Mouse (Mus musculus) heart, embryonic 13.5 days (tissue): ENCODE results near the gene Fam167b. TPM values are rescaled to one million over a fixed set of nuclear protein-coding genes. Genes with fewer than 3 reads are reported as not detected.

Experiments
- ATAC-seq: fragments of 200-750 bp; cut with Nextera tagmentation; 2 replicates; pipeline ENCODE4 v1.8.0; 2017; ENCODE audit warnings: moderate TSS enrichment; ENCODE audit not compliant: insufficient number of reproducible peaks, low FRiP score, low TSS enrichment; ENCODE audit errors: extremely low read depth
- H3K27ac ChIP-seq: fragments of 300-500 bp; sonication (generic); replicated peaks from 2 replicates; pipeline ENCODE4 v1.5.1; 2015; ENCODE audit warnings: moderate library complexity, mild to moderate bottlenecking, inconsistent platforms
- H3K27me3 ChIP-seq: fragments of 300-500 bp; sonication (generic); replicated peaks from 2 replicates; pipeline ENCODE4 v1.6.1; 2015; ENCODE audit warnings: mild to moderate bottlenecking, inconsistent platforms
- H3K36me3 ChIP-seq: fragments of 300-500 bp; sonication (generic); 2 replicates; pipeline ENCODE4 v1.6.1; 2015; ENCODE audit warnings: mild to moderate bottlenecking, inconsistent platforms
- H3K4me1 ChIP-seq: fragments of 300-500 bp; sonication (generic); 2 replicates; pipeline ENCODE4 v1.6.1; 2015; ENCODE audit warnings: inconsistent platforms
- H3K4me2 ChIP-seq: fragments of 300-500 bp; sonication (generic); 2 replicates; pipeline ENCODE4 v1.6.1; 2015; ENCODE audit warnings: inconsistent platforms, mild to moderate bottlenecking, moderate library complexity
- H3K4me3 ChIP-seq: fragments of 300-500 bp; sonication (generic); 2 replicates; pipeline ENCODE4 v1.5.1; 2015; ENCODE audit warnings: moderate library complexity, mild to moderate bottlenecking, inconsistent platforms
- H3K9ac ChIP-seq: fragments of 300-500 bp; sonication (generic); 2 replicates; pipeline ENCODE4 v1.6.1; 2015; ENCODE audit warnings: inconsistent platforms, mild to moderate bottlenecking, moderate library complexity
- H3K9me3 ChIP-seq: fragments of 300-500 bp; sonication (generic); 2 replicates; pipeline ENCODE4 v1.6.1; 2016; ENCODE audit warnings: inconsistent platforms
- WGBS: fragments of 180-500 bp; shearing (Covaris S2); methylation state at CpG from one replicate; pipeline ENCODE4 v1.1.7; 2015; ENCODE audit warnings: mixed read lengths; 5-methylcytosine and 5-hydroxymethylcytosine counted together
- polyA plus RNA-seq: library from polyadenylated mRNA; unstranded; fragments of >200 nt; fragmentation: Nextera tagmentation; extraction: Ambion mirVana; gene quantifications from 2 replicates; pipeline ENCODE4 v1.2.1, GENCODE M21; 2015

Gene Fam167b
- polyA plus RNA-seq, 1 experiment from 2014 or later, result 4.7 TPM

DNA sequence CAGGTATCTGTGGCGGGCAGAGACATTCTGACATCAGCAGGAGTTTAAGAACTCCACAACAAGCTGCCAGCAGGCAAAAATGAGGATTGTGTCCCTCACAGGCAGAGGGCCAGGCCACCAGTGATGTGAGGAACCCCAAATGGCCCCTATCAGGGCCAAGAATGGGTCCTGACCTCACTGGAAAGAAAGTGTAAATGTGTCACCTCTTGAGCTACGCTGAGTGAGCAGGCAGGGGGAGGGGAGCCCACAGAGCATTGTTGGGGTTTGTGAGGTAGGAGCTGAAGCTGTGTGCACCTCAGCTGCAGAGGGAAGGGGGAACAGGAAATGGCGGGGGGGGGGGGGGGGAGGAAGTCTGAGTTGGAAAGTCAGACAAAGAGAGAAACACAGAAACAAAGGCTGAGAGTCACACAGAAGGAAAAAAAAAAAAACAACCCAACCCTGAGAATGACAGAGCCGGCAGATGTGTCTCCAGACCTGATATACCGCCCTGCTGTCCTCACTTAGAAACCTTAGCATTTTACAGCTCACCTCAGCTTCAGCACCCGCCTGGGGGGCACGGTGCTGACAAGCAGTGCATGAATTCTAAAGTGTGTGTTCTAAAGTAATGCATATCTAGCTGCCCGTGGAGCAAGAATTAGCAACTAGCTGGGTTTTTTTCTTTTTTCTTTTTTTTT lies 3.0 kb downstream of the Fam167b start:
- peaks cover 14% of the 10 kb centered on the region for H3K4me1 ChIP-seq
- no peaks in the 10 kb centered on the region for H3K36me3 ChIP-seq
- H3K27me3 ChIP-seq, result peaks cover 3% of the 10 kb centered on the region; the same call in 1 of the 2 replicates
- H3K9me3 ChIP-seq, result no peaks in the 10 kb centered on the region
- H3K27ac ChIP-seq, result peak overlapping the region; percentile 67
- H3K9ac ChIP-seq, result 0 out of 2 replicates have a peak overlapping the region, but pooled peaks have one; percentile 16
- H3K4me2 ChIP-seq, result peak overlapping the region; percentile 33; the same call in 1 of the 2 replicates
- WGBS, result 28% methylated on average over 7 of the region's 8 CpGs
- ATAC-seq, result no peak
- no peak overlapping the region for H3K4me3 ChIP-seq

DNA sequence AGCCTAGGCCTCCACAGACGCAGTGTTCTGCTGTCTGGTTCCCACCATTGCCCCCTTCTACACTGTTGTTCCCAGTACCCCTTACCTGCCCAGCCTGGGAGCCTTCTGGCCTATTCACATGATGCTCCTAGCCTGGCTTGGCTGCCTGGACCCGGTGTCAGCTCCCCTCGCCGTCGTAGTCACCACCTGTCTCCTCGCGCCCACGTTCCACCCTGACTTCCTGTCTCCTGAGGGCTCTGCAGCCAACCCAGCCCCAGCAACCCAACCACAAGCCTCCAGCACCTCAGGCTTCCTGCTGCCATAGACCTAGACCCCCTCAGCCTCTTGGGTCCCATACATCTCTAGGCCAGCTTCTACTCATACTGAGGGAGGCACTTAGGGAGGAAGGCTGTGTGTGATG lies 4.9 kb downstream of the Fam167b start, which contains the start of gene Lck:
Lck (minus strand) TSS at position 212 of the 400 bp plus-strand sequence.
- Histone ChIP-seq H3K9me3 (no peaks in the 10 kb centered on the region), H3K9ac (no peak within 1 kb of the TSS), H3K4me1 (peaks cover 13% of the 10 kb centered on the region), H3K4me2 (no peak within 1 kb of the TSS), H3K36me3 (no peaks in the 10 kb centered on the region), H3K4me3 (no peak within 1 kb of the TSS), H3K27ac (peak within 1 kb of the TSS; percentile 36), H3K27me3 (no peaks in the 10 kb centered on the region; the same call in 1 of the 2 replicates)
- ATAC-seq, result no peak
- 90% methylated on average over 8 of the region's 8 CpGs for WGBS

DNA sequence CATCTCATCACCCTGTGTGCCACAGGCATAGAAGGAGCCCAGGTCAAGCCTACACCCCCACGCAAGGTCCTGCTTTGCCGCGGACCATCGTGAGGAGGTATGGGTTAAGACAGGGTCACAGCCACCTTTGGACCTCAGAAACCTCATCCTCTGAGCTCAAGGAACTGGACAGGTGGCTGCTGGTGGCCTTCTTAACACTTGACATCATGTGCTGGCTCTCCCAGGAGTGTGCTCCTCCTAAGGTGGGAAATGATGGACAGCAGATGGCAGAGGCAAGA lies 5.3 kb downstream of the Fam167b start:
- H3K4me1 ChIP-seq, result peaks cover 13% of the 10 kb centered on the region
- no peak overlapping the region for H3K27ac ChIP-seq
- no peak overlapping the region for H3K4me2 ChIP-seq
- no peak overlapping the region for H3K4me3 ChIP-seq
- ATAC-seq, result no peak
- H3K36me3 ChIP-seq, result no peaks in the 10 kb centered on the region
- no peaks in the 10 kb centered on the region for H3K9me3 ChIP-seq
- no peaks in the 10 kb centered on the region for H3K27me3 ChIP-seq
- 83% methylated on average over 4 of the region's 4 CpGs for WGBS
- H3K9ac ChIP-seq, result no peak overlapping the region

DNA sequence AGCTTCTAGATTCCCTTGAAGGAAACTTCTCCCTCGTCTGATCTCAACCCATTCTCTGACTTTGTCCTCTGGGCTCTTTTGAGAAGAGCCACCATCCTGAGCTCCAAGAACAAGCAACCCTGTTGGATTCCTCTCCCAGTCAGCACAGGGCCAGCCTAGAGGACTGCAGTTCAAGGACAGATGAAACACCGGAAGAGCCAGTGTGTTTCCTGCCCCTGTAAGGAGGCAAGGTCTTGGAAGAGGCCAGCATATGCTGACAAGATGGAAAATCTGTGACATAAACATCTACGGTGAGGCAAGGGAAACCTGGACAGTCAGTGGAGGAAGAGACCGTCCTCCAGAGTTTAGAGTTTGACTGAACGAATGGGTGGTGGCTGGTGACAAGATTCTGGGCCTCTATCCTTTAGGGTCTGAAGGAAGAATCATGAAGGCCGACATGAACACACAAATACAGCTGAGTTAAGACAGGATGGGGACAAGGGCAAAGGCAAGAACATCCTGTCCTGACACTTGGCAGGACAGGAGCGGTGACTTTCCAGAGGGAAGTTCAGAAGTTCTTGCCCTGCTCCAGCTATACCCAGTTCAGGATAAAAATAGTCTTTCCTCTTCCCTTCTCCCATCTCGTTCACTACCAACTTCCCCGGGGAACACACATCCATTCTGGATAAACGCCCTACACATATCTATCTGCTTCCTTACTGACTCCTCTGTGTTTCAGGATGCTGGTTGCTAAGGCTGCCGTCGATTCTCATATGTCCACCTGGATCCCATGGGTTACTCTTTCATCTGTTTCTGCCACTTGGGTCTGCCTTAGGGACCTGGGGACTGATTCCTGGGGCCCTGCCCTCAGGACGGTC lies 5.9 kb downstream of the Fam167b start:
- ATAC-seq, result no peak
- H3K36me3 ChIP-seq, result no peaks in the 10 kb centered on the region
- no peak overlapping the region for H3K4me3 ChIP-seq
- H3K9ac ChIP-seq, result no peak overlapping the region
- 65% methylated on average over 13 of the region's 13 CpGs for WGBS
- H3K27me3 ChIP-seq, result no peaks in the 10 kb centered on the region
- no peaks in the 10 kb centered on the region for H3K9me3 ChIP-seq
- H3K4me2 ChIP-seq, result no peak overlapping the region
- peak overlapping the region; percentile 36 for H3K27ac ChIP-seq
- peaks cover 13% of the 10 kb centered on the region for H3K4me1 ChIP-seq

DNA sequence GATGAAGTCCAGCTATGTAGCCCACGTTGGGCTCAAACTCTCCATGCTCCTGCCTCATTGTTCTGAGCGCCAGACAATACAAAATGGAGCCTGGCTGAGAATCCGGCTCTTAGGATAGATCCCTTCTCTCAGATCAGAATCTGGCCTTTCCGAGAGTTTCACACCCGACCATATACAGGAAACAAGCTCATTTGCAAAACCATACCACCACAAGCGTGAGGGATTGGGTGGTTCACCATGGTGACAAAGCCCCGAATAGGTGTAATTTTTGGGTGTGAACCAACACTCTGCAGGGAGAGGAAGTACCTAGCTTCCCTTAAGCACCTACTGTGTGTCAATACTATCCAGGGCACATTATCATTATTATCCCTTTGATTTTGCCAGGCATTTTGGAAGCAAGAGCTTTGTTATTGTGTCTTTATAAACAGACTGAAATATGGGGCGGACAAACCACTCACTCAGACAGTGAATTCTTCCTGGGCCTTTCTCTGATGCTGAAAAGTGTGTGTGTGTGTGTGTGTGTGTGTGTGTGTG lies 6.7 kb downstream of the Fam167b start:
- WGBS, result 66% methylated on average over 8 of the region's 8 CpGs
- Histone ChIP-seq H3K4me1 (peaks cover 8% of the 10 kb centered on the region), H3K4me3 (no peak overlapping the region), H3K4me2 (no peak overlapping the region), H3K9me3 (no peaks in the 10 kb centered on the region), H3K9ac (no peak overlapping the region), H3K27ac (no peak overlapping the region), H3K27me3 (no peaks in the 10 kb centered on the region), H3K36me3 (no peaks in the 10 kb centered on the region)
- no peak for ATAC-seq

DNA sequence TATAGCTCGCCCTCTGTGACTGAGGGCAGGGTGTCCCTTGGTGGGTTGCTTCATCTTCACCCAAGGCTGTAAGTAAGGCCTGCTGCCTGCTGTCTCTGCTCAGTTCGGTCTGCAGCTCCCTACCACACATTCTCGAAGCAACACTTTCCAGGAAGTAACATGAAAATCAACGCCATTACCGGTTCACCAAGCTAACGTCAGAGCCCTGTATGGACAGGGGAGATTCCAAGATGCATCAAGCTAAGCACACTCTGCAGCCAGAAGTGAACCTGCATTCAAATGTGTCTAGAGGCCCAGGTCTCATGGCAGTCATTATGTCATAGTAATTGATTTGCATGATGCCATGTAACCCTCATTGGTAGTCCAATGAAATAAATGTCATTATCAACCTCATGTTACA lies 8.3 kb downstream of the Fam167b start:
- Histone ChIP-seq H3K4me2 (no peak overlapping the region), H3K27me3 (no peaks in the 10 kb centered on the region), H3K4me3 (no peak overlapping the region), H3K27ac (no peak overlapping the region), H3K4me1 (peaks cover 2% of the 10 kb centered on the region), H3K36me3 (no peaks in the 10 kb centered on the region), H3K9me3 (no peaks in the 10 kb centered on the region), H3K9ac (no peak overlapping the region)
- WGBS, result 80% methylated on average over 6 of the region's 6 CpGs
- ATAC-seq, result no peak

DNA sequence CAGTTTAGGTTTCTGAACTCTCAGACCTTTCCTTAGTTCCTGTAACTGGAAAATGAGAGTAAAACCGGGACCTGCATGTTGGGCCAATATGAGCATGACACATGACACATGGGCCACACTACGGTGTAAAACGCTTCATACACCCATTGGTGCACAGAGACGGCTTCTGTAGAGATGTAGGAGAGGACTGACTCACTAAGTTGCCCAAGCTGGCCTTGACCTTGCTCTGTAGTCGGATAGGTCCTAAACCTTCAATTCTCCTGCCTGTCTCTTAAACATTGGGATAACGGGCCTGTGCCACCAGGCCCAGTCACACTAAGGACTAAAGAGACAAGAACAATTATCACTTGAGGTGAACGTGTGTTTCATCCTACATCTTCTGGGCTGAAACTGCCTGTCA lies 10.0 kb downstream of the Fam167b start:
- Histone ChIP-seq H3K36me3 (no peaks in the 10 kb centered on the region), H3K4me3 (no peak overlapping the region), H3K27ac (no peak overlapping the region), H3K4me2 (no peak overlapping the region), H3K9me3 (no peaks in the 10 kb centered on the region), H3K4me1 (no peaks in the 10 kb centered on the region), H3K27me3 (no peaks in the 10 kb centered on the region), H3K9ac (no peak overlapping the region)
- WGBS, result 81% methylated on average over 7 of the region's 7 CpGs
- ATAC-seq, result no peak

DNA sequence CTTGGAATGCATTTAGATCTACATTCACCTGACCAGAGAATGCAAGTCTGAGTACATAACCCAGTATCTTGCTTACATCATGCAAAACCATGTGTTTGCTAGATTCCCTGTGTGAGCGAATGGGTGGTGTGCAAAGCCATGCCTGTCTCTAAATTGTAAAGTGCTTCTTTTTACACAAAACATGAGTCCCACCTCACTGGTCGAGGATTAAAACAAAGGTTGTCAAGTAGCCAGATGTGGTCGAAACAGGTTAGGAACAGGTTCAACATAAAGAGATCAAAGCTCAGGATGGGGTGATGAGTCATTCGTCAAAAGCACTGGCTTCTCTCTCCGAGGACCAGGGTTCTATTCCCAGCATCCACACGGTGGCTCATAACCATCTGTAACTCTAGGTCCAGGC lies 13.2 kb downstream of the Fam167b start:
- H3K9ac ChIP-seq, result no peak overlapping the region
- no peak for ATAC-seq
- no peaks in the 10 kb centered on the region for H3K9me3 ChIP-seq
- no peak overlapping the region for H3K27ac ChIP-seq
- H3K36me3 ChIP-seq, result no peaks in the 10 kb centered on the region
- no peak overlapping the region for H3K4me3 ChIP-seq
- no peaks in the 10 kb centered on the region for H3K4me1 ChIP-seq
- H3K27me3 ChIP-seq, result no peaks in the 10 kb centered on the region
- 69% methylated on average over 6 of the region's 6 CpGs for WGBS
- no peak overlapping the region for H3K4me2 ChIP-seq

DNA sequence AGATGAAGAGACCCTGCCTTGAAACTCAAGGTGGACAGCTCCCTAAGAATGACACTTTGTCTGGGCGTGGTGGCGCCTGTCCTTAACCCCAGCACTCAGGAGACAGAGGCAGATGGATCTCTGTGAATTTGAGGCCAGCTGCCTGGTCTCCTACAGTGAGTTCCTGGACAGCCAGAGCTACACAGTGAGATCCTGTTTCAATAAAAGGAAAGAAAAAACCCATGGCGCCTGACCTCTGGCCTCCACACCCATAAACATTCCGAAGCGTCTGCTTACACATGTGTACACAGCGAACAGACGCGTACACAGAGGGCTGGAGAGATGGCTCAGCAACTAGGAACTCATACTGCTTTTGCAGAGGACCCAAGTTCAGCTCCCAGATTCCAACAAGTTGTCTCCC lies 14.6 kb downstream of the Fam167b start:
- ATAC-seq, result no peak
- no peak overlapping the region for H3K4me2 ChIP-seq
- no peaks in the 10 kb centered on the region for H3K9me3 ChIP-seq
- no peaks in the 10 kb centered on the region for H3K36me3 ChIP-seq
- H3K9ac ChIP-seq, result no peak overlapping the region
- H3K27me3 ChIP-seq, result no peaks in the 10 kb centered on the region
- no peaks in the 10 kb centered on the region for H3K4me1 ChIP-seq
- H3K4me3 ChIP-seq, result no peak overlapping the region
- 76% methylated on average over 8 of the region's 8 CpGs for WGBS
- no peak overlapping the region for H3K27ac ChIP-seq

DNA sequence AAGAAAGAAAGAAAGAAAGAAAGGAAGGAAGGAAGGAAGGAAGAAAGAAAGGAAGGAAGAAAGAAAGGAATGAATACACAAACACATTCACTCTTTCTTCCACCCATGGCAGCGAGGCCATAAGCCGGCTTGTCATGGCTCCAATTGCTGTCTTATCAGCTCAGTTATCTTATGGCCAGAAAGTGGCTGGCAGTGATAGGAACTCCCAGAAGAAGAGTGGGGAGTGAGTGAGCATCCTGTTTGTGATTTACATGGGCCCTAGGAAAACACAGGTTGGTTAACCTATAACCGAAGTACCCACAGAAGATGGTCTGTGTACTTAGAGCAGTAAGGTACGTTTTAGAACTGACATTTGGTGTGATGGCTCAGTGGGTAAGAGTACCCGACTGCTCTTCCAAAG lies 17.2 kb downstream of the Fam167b start:
- Histone ChIP-seq H3K9me3 (no peaks in the 10 kb centered on the region), H3K36me3 (no peaks in the 10 kb centered on the region), H3K27me3 (no peaks in the 10 kb centered on the region), H3K4me3 (no peak overlapping the region), H3K9ac (no peak overlapping the region), H3K4me1 (peaks cover 13% of the 10 kb centered on the region), H3K27ac (no peak overlapping the region), H3K4me2 (no peak overlapping the region)
- 67% methylated on average over 5 of the region's 5 CpGs for WGBS
- ATAC-seq, result no peak

DNA sequence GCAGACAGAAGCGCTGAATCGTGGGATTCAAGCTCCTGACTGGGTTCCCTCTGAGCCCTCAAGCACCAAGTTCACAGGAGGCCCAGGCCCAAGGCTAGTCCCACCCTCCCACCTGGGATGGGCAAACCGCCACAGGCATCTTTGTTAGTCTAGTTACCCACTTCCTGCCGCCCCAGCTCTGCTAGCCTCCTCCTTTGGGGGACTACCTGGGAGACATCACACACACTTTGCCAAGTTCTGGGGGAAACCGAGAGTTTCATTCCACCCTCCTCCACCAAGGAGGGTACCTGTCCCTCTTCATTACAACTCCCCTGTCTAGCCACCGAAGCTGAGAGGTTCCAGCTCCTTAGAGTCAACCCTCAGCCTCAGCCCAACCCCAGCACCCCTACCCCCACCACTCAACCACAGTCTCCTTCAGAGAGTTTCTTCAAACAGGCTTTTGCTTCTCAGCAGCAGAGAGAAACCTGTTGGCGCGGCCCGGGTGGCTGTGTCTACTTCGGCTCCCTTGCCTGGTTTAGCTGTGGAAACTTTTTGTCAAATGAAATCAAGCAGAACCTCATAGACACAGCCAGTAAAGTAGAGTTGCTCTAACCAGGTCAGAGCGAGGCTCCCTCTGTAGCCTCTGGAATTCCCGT lies 19.9 kb downstream of the Fam167b start:
- H3K27ac ChIP-seq, result no peak overlapping the region
- 79% methylated on average over 12 of the region's 12 CpGs for WGBS
- ATAC-seq, result no peak

More for the DNA sequence above, 19.9 kb downstream of the Fam167b start:
- H3K27me3 ChIP-seq, result no peaks in the 10 kb centered on the region
- peaks cover 25% of the 10 kb centered on the region for H3K4me1 ChIP-seq
- no peaks in the 10 kb centered on the region for H3K36me3 ChIP-seq
- H3K4me2 ChIP-seq, result no peak overlapping the region
- H3K9ac ChIP-seq, result no peak overlapping the region
- H3K9me3 ChIP-seq, result no peaks in the 10 kb centered on the region
- no peak overlapping the region for H3K4me3 ChIP-seq
